Mouse (Mus musculus) embryonic facial prominence, embryonic 13.5 days (tissue): ENCODE results near the gene Rabggta. TPM values are rescaled to one million over a fixed set of nuclear protein-coding genes. Genes with fewer than 3 reads are reported as not detected.

ENCODE experiments used
- ATAC-seq: fragments of 200-750 bp; cut with Nextera tagmentation; 2 replicates; pipeline ENCODE4 v1.8.0; 2017; ENCODE audit warnings: low read depth; ENCODE audit not compliant: insufficient number of reproducible peaks, insufficient read depth, low FRiP score, low TSS enrichment
- H3K27ac ChIP-seq: fragments of 300-500 bp; sonication (generic); 2 replicates; pipeline ENCODE4 v1.5.1; 2015; ENCODE audit warnings: moderate library complexity, mild to moderate bottlenecking, inconsistent platforms
- H3K27me3 ChIP-seq: fragments of 300-500 bp; sonication (generic); 2 replicates; pipeline ENCODE4 v1.6.1; 2015; ENCODE audit warnings: mild to moderate bottlenecking, inconsistent platforms
- H3K36me3 ChIP-seq: fragments of 300-500 bp; sonication (generic); 2 replicates; pipeline ENCODE4 v1.6.1; 2015; ENCODE audit warnings: mild to moderate bottlenecking, inconsistent platforms
- H3K4me1 ChIP-seq: fragments of 300-500 bp; sonication (generic); 2 replicates; pipeline ENCODE4 v1.6.1; 2015; ENCODE audit warnings: inconsistent platforms
- H3K4me2 ChIP-seq: fragments of 300-500 bp; sonication (generic); 2 replicates; pipeline ENCODE4 v1.6.1; 2015; ENCODE audit warnings: moderate library complexity, mild to moderate bottlenecking, inconsistent platforms
- H3K4me3 ChIP-seq: fragments of 300-500 bp; sonication (generic); 2 replicates; pipeline ENCODE4 v1.5.1; 2015; ENCODE audit warnings: mild to moderate bottlenecking, inconsistent platforms
- H3K9ac ChIP-seq: fragments of 300-500 bp; sonication (generic); 2 replicates; pipeline ENCODE4 v1.6.1; 2015; ENCODE audit warnings: mild to moderate bottlenecking, inconsistent platforms
- H3K9me3 ChIP-seq: fragments of 300-500 bp; sonication (generic); 2 replicates; pipeline ENCODE4 v1.6.1; 2016; ENCODE audit warnings: inconsistent platforms
- WGBS: fragments of 180-500 bp; shearing (Covaris S2); methylation state at CpG from one replicate; pipeline ENCODE4 v1.1.7; 2015; ENCODE audit warnings: mixed read lengths; 5-methylcytosine and 5-hydroxymethylcytosine counted together
- polyA plus RNA-seq: library from polyadenylated mRNA; unstranded; fragments of >200 nt; fragmentation: Nextera tagmentation; extraction: Ambion mirVana; gene quantifications from 2 replicates; pipeline ENCODE4 v1.2.1, GENCODE M21; 2015

Gene Rabggta
- polyA plus RNA-seq, 1 experiment from 2014 or later = 32.2 TPM

- 74% methylated on average over 7 of the region's 7 CpGs for WGBS
Measured at GRCm38 (mm10) chr14:55730116-55730515, 8.1 kb upstream of the Rabggta start.

GRCm38 (mm10) chr14:55727889-55728685, 6.0 kb upstream of the Rabggta start:
- H3K9me3 ChIP-seq = no peaks in the 10 kb centered on the region
- no peaks in the 10 kb centered on the region; the same call in 1 of the 2 replicates for H3K4me1 ChIP-seq
- H3K36me3 ChIP-seq = no peaks in the 10 kb centered on the region
- no peak for ATAC-seq
- H3K4me2 ChIP-seq = no peak overlapping the region
- 0 out of 2 replicates have a peak, but pooled peaks cover 3% of the 10 kb centered on the region for H3K27me3 ChIP-seq
- 73% methylated on average over 8 of the region's 8 CpGs for WGBS
- no peak overlapping the region for H3K27ac ChIP-seq
- no peak overlapping the region for H3K9ac ChIP-seq
- no peak overlapping the region for H3K4me3 ChIP-seq

More at GRCm38 (mm10) chr14:55730116-55730515, 8.1 kb upstream of the Rabggta start:
- H3K36me3 ChIP-seq = no peaks in the 10 kb centered on the region
- no peak overlapping the region for H3K4me3 ChIP-seq
- H3K27me3 ChIP-seq = 0 out of 2 replicates have a peak, but pooled peaks cover 3% of the 10 kb centered on the region
- ATAC-seq = no peak
- no peak overlapping the region for H3K27ac ChIP-seq
- H3K9ac ChIP-seq = 0 out of 2 replicates have a peak overlapping the region, but pooled peaks have one; percentile 23
- H3K9me3 ChIP-seq = no peaks in the 10 kb centered on the region
- no peak overlapping the region for H3K4me2 ChIP-seq
- no peaks in the 10 kb centered on the region for H3K4me1 ChIP-seq

GRCm38 (mm10) chr14:55726261-55726660, 4.2 kb upstream of the Rabggta start:
- no peak for ATAC-seq
- H3K27ac ChIP-seq = no peak overlapping the region
- H3K27me3 ChIP-seq = 0 out of 2 replicates have a peak, but pooled peaks cover 3% of the 10 kb centered on the region
- no peaks in the 10 kb centered on the region for H3K9me3 ChIP-seq
- peaks cover 2% of the 10 kb centered on the region for H3K4me1 ChIP-seq
- no peak overlapping the region for H3K9ac ChIP-seq
- no peak overlapping the region for H3K4me2 ChIP-seq
- no peak overlapping the region for H3K4me3 ChIP-seq
- H3K36me3 ChIP-seq = no peaks in the 10 kb centered on the region

GRCm38 (mm10) chr14:55724411-55724871, 2.4 kb upstream of the Rabggta start:
- Histone ChIP-seq H3K36me3 (peaks cover 4% of the 10 kb centered on the region), H3K27ac (no peak overlapping the region), H3K9ac (no peak overlapping the region), H3K4me2 (no peak overlapping the region), H3K4me3 (no peak overlapping the region), H3K9me3 (no peaks in the 10 kb centered on the region), H3K4me1 (peaks cover 9% of the 10 kb centered on the region), H3K27me3 (0 out of 2 replicates have a peak, but pooled peaks cover 3% of the 10 kb centered on the region)
- no peak for ATAC-seq
- 62% methylated on average over 8 of the region's 8 CpGs for WGBS

GRCm38 (mm10) chr14:55723433-55723832, 1.4 kb upstream of the Rabggta start:
- Histone ChIP-seq H3K36me3 (peaks cover 14% of the 10 kb centered on the region), H3K4me1 (peaks cover 9% of the 10 kb centered on the region), H3K4me2 (no peak overlapping the region), H3K9ac (no peak overlapping the region), H3K9me3 (no peaks in the 10 kb centered on the region), H3K27ac (no peak overlapping the region), H3K27me3 (0 out of 2 replicates have a peak, but pooled peaks cover 3% of the 10 kb centered on the region), H3K4me3 (no peak overlapping the region)
- no peak for ATAC-seq
- 90% methylated on average over 7 of the region's 7 CpGs for WGBS

- no peak for ATAC-seq
- H3K4me2 ChIP-seq = peak overlapping the region; percentile 74
- peaks cover 21% of the 10 kb centered on the region for H3K36me3 ChIP-seq
- peak overlapping the region; percentile 71; the same call in 1 of the 2 replicates for H3K27ac ChIP-seq
- H3K9me3 ChIP-seq = no peaks in the 10 kb centered on the region
- H3K9ac ChIP-seq = peak overlapping the region; percentile 79
- H3K4me3 ChIP-seq = peak overlapping the region; percentile 84
- WGBS = 47% methylated on average over 8 of the region's 8 CpGs
- H3K27me3 ChIP-seq = no peaks in the 10 kb centered on the region
- H3K4me1 ChIP-seq = peaks cover 9% of the 10 kb centered on the region
Measured at GRCm38 (mm10) chr14:55722438-55722945, 429 bp upstream of the Rabggta start.

- H3K9me3 ChIP-seq = no peaks in the 10 kb centered on the region
- ATAC-seq = no peak
- H3K27ac ChIP-seq = peak overlapping the region; percentile 71; the same call in 1 of the 2 replicates
- H3K4me1 ChIP-seq = peaks cover 9% of the 10 kb centered on the region
- peaks cover 35% of the 10 kb centered on the region for H3K36me3 ChIP-seq
- H3K4me2 ChIP-seq = peak overlapping the region; percentile 74
- peak overlapping the region; percentile 84 for H3K4me3 ChIP-seq
- peak overlapping the region; percentile 79 for H3K9ac ChIP-seq
- WGBS = 78% methylated on average over 6 of the region's 6 CpGs
- no peaks in the 10 kb centered on the region for H3K27me3 ChIP-seq
Measured at GRCm38 (mm10) chr14:55721076-55721475, 987 bp downstream of the Rabggta start.

GRCm38 (mm10) chr14:55720666-55721065, 1.4 kb downstream of the Rabggta start:
- H3K36me3 ChIP-seq = peaks cover 35% of the 10 kb centered on the region
- H3K9ac ChIP-seq = 0 out of 2 replicates have a peak overlapping the region, but pooled peaks have one; percentile 37
- H3K27me3 ChIP-seq = no peaks in the 10 kb centered on the region
- no peak overlapping the region for H3K27ac ChIP-seq
- peak overlapping the region; percentile 74; the same call in 1 of the 2 replicates for H3K4me2 ChIP-seq
- no peaks in the 10 kb centered on the region for H3K9me3 ChIP-seq
- 88% methylated on average over 12 of the region's 12 CpGs for WGBS
- no peak overlapping the region for H3K4me3 ChIP-seq
- peaks cover 9% of the 10 kb centered on the region for H3K4me1 ChIP-seq
- ATAC-seq = no peak

- Histone ChIP-seq H3K27me3 (no peaks in the 10 kb centered on the region), H3K4me2 (no peak overlapping the region), H3K4me3 (no peak overlapping the region), H3K36me3 (peaks cover 35% of the 10 kb centered on the region), H3K9ac (no peak overlapping the region), H3K9me3 (no peaks in the 10 kb centered on the region), H3K4me1 (peaks cover 14% of the 10 kb centered on the region), H3K27ac (no peak overlapping the region)
- no peak for ATAC-seq
- WGBS = 87% methylated on average over 6 of the region's 6 CpGs
Measured at GRCm38 (mm10) chr14:55719737-55720136, 2.3 kb downstream of the Rabggta start.

GRCm38 (mm10) chr14:55716884-55717283, 5.2 kb downstream of the Rabggta start:
- Histone ChIP-seq H3K27ac (no peak overlapping the region), H3K4me3 (no peak overlapping the region), H3K27me3 (peaks cover 24% of the 10 kb centered on the region), H3K36me3 (peaks cover 35% of the 10 kb centered on the region), H3K9ac (no peak overlapping the region), H3K4me2 (no peak overlapping the region), H3K4me1 (peaks cover 30% of the 10 kb centered on the region), H3K9me3 (no peaks in the 10 kb centered on the region)
- ATAC-seq = no peak
- 46% methylated on average over 8 of the region's 8 CpGs for WGBS

GRCm38 (mm10) chr14:55716271-55716670, 5.8 kb downstream of the Rabggta start:
- Histone ChIP-seq H3K9ac (no peak overlapping the region), H3K4me3 (no peak overlapping the region), H3K9me3 (no peaks in the 10 kb centered on the region), H3K36me3 (peaks cover 35% of the 10 kb centered on the region), H3K27ac (no peak overlapping the region), H3K4me2 (no peak overlapping the region), H3K27me3 (peaks cover 27% of the 10 kb centered on the region), H3K4me1 (peaks cover 27% of the 10 kb centered on the region)
- 92% methylated on average over 6 of the region's 6 CpGs for WGBS
- ATAC-seq = no peak

GRCm38 (mm10) chr14:55714893-55715292, 7.2 kb downstream of the Rabggta start:
- Histone ChIP-seq H3K27ac (no peak overlapping the region), H3K4me2 (no peak overlapping the region), H3K36me3 (peaks cover 35% of the 10 kb centered on the region), H3K4me1 (peaks cover 20% of the 10 kb centered on the region), H3K9me3 (no peaks in the 10 kb centered on the region), H3K9ac (no peak overlapping the region), H3K4me3 (no peak overlapping the region), H3K27me3 (peaks cover 27% of the 10 kb centered on the region)
- WGBS = 23% methylated on average over 6 of the region's 6 CpGs
- ATAC-seq = no peak
